Mouse (Mus musculus) olfactory bulb, adult 2 months (tissue): ENCODE data around the gene Tango2.

ENCODE experiments used
- CTCF ChIP-seq: fragments of 200-500 bp; IDR thresholded peaks from 2 replicates; pipeline ENCODE4 v1.5.1; 2012; ENCODE audit warnings: low read depth, mild to moderate bottlenecking, low read length, moderate library complexity; ENCODE audit not compliant: insufficient read depth
- POLR2A ChIP-seq: fragments of 200-500 bp; IDR thresholded peaks from 2 replicates; pipeline ENCODE4 v1.6.1; 2012; ENCODE audit warnings: mild to moderate bottlenecking, low read depth, low read length, moderate library complexity; ENCODE audit not compliant: insufficient read depth

GRCm38 (mm10) chr16:18348601-18349175 lies 785 bp upstream of the Tango2 start:
- TF ChIP-seq CTCF, result no peak
- TF ChIP-seq POLR2A, result no peak
